Mouse (Mus musculus): Measurements from ENCODE around the gene Slc9a7. TPM values are rescaled to one million over a fixed set of nuclear protein-coding genes. Genes with fewer than 3 reads are reported as not detected.
A peak's percentile ranks its signal among the peaks of the same experiment; 100 is the strongest.

Slc9a7 gene
- polyA plus RNA-seq, 1 experiment from 2014 or later, result 8.2 TPM

GRCm38 (mm10) chrX:20060769-20061315 is 230.8 kb downstream of the Slc9a7 start:
- 24% methylated on average over 47 of the region's 47 CpGs for WGBS
- Histone ChIP-seq H3K27ac (replicated peaks in 1 of 2; ENCODE audit: control insufficient read depth in 1 of 2, insufficient read depth in 1 of 2, low read depth in 2 of 2, low read length in 2 of 2) (no peak overlapping the region), H3K36me3 (ENCODE audit: control insufficient read depth, insufficient read depth, low read length) (no peaks in the 10 kb centered on the region), H3K9ac (ENCODE audit: low read length) (peak overlapping the region; percentile 46; the same call in 1 of the 2 replicates), H3K4me3 (ENCODE audit: control insufficient read depth in 1 of 2, insufficient read depth in 1 of 2, low read depth in 1 of 2, low read length in 2 of 2) (peak overlapping the region; percentile 48 to 59), H3K27me3 (ENCODE audit: control insufficient read depth, insufficient read depth, low read length) (no peaks in the 10 kb centered on the region), H3K9me3 (ENCODE audit: control insufficient read depth, low read length) (no peaks in the 10 kb centered on the region), H3K4me2 (ENCODE audit: low read length) (peak overlapping the region; percentile 82), H3K4me1 (ENCODE audit: control insufficient read depth in 2 of 2, insufficient read depth in 2 of 2, low read length in 2 of 2) (no peaks in the 10 kb centered on the region; a peak in 1 of 4 replicates)
- no peak for ATAC-seq (ENCODE audit: insufficient number of reproducible peaks, insufficient read depth, low FRiP score, low read depth)

GRCm38 (mm10) chrX:20060096-20060768 is 231.4 kb downstream of the Slc9a7 start:
- 24% methylated on average over 65 of the region's 65 CpGs for WGBS
- H3K36me3 ChIP-seq (ENCODE audit: control insufficient read depth, insufficient read depth, low read length), result no peaks in the 10 kb centered on the region
- H3K9me3 ChIP-seq (ENCODE audit: control insufficient read depth, low read length), result no peaks in the 10 kb centered on the region
- H3K4me1 ChIP-seq (ENCODE audit: control insufficient read depth in 2 of 2, insufficient read depth in 2 of 2, low read length in 2 of 2), result no peaks in the 10 kb centered on the region; a peak in 1 of 4 replicates
- H3K27me3 ChIP-seq (ENCODE audit: control insufficient read depth, insufficient read depth, low read length), result no peaks in the 10 kb centered on the region
- peak overlapping the region; percentile 58 for H3K9ac ChIP-seq (ENCODE audit: low read length)
- peak overlapping the region; percentile 82 for H3K4me2 ChIP-seq (ENCODE audit: low read length)
- peak overlapping the region; percentile 48 to 59 for H3K4me3 ChIP-seq (ENCODE audit: control insufficient read depth in 1 of 2, insufficient read depth in 1 of 2, low read depth in 1 of 2, low read length in 2 of 2)
- ATAC-seq (ENCODE audit: insufficient number of reproducible peaks, insufficient read depth, low FRiP score, low read depth), result no peak
- H3K27ac ChIP-seq (replicated peaks in 1 of 2; ENCODE audit: control insufficient read depth in 1 of 2, insufficient read depth in 1 of 2, low read depth in 2 of 2, low read length in 2 of 2), result no peak overlapping the region

- Histone ChIP-seq H3K9ac (ENCODE audit: low read length) (peak within 1 kb of the TSS; percentile 58; the same call in 1 of the 2 replicates), H3K4me3 (ENCODE audit: control insufficient read depth in 1 of 2, insufficient read depth in 1 of 2, low read depth in 1 of 2, low read length in 2 of 2) (peak within 1 kb of the TSS; percentile 48 to 59), H3K4me1 (ENCODE audit: control insufficient read depth in 2 of 2, insufficient read depth in 2 of 2, low read length in 2 of 2) (no peaks in the 10 kb centered on the region; a peak in 1 of 4 replicates), H3K27ac (replicated peaks in 1 of 2; ENCODE audit: control insufficient read depth in 1 of 2, insufficient read depth in 1 of 2, low read depth in 2 of 2, low read length in 2 of 2) (no peak within 1 kb of the TSS; a peak in 1 of 4 replicates), H3K27me3 (ENCODE audit: control insufficient read depth, insufficient read depth, low read length) (no peaks in the 10 kb centered on the region), H3K36me3 (ENCODE audit: control insufficient read depth, insufficient read depth, low read length) (no peaks in the 10 kb centered on the region), H3K9me3 (ENCODE audit: control insufficient read depth, low read length) (no peaks in the 10 kb centered on the region), H3K4me2 (ENCODE audit: low read length) (peak within 1 kb of the TSS; percentile 82)
- 29% methylated on average over 40 of the region's 40 CpGs for WGBS
- ATAC-seq (ENCODE audit: insufficient number of reproducible peaks, insufficient read depth, low FRiP score, low read depth), result peak; percentile 84
Observed at GRCm38 (mm10) chrX:20059381-20059971, 232.1 kb downstream of the Slc9a7 start, which contains the start of gene Chst7. TSS of gene Chst7 (plus strand) at chrX:20059560.

Other genes with a start within 250 kb of the Slc9a7 start
- gene Chst7, start 232.2 kb downstream of the Slc9a7 start, polyA plus RNA-seq (2014; fragmentation: Nextera tagmentation; extraction: Ambion mirVana), result 4.6 and 5.8 TPM in 2 replicates
- gene Rp2, start 72.7 kb upstream of the Slc9a7 start, polyA plus RNA-seq (2014; fragmentation: Nextera tagmentation; extraction: Ambion mirVana), result 14.7 and 15.2 TPM in 2 replicates
- gene Jade3, start 133.9 kb upstream of the Slc9a7 start, polyA plus RNA-seq (2014; fragmentation: Nextera tagmentation; extraction: Ambion mirVana), result 3.5 and 3.9 TPM in 2 replicates

All from heart, embryonic 14.5 days (tissue).